Mouse (Mus musculus): ENCODE results near the gene Asxl1. TPM values are rescaled to one million over a fixed set of nuclear protein-coding genes. Genes with fewer than 3 reads are reported as not detected.

Asxl1 gene
- polyA plus RNA-seq (2014; fragmentation: Nextera tagmentation; extraction: Ambion mirVana): 19.6 TPM in 2 replicates

GRCm38 (mm10) chr2:153345454-153346220 is at the start of gene Asxl1:
TSS of gene Asxl1 (plus strand) at chr2:153345829.
- DNase-seq (ENCODE audit: low spot score, missing footprints) (peak; percentile 98), ATAC-seq (ENCODE audit: low FRiP score) (peak; percentile 98)
- H3K9me3 ChIP-seq (ENCODE audit: control insufficient read depth, low read length): no peaks in the 10 kb centered on the region
- peak within 1 kb of the TSS; percentile 91 for H3K9ac ChIP-seq (ENCODE audit: low read length)
- peak within 1 kb of the TSS; percentile 91 for H3K27ac ChIP-seq (ENCODE audit: low read depth, low read length)
- no peaks in the 10 kb centered on the region for H3K36me3 ChIP-seq (ENCODE audit: control insufficient read depth, insufficient read depth, low read length)
- peak within 1 kb of the TSS; percentile 75 for H3K4me2 ChIP-seq
- peaks cover 26% of the 10 kb centered on the region for H3K4me1 ChIP-seq (ENCODE audit: control insufficient read depth, insufficient read depth, low read length)
- under 1% methylated on average over 79 of the region's 79 CpGs for WGBS
- H3K4me3 ChIP-seq (ENCODE audit: low read depth, low read length): peak within 1 kb of the TSS; percentile 96
- no peaks in the 10 kb centered on the region for H3K27me3 ChIP-seq (ENCODE audit: control insufficient read depth, insufficient read depth, low read length)

GRCm38 (mm10) chr2:153297771-153298170 is 47.9 kb upstream of the Asxl1 start:
- H3K36me3 ChIP-seq (ENCODE audit: control insufficient read depth, insufficient read depth, low read length): no peaks in the 10 kb centered on the region; the same call in 1 of the 2 replicates
- H3K4me2 ChIP-seq: no peak overlapping the region
- H3K4me1 ChIP-seq (ENCODE audit: control insufficient read depth, insufficient read depth, low read length): no peaks in the 10 kb centered on the region
- H3K9me3 ChIP-seq (ENCODE audit: control insufficient read depth, low read length): no peaks in the 10 kb centered on the region
- H3K27me3 ChIP-seq (ENCODE audit: control insufficient read depth, insufficient read depth, low read length): no peaks in the 10 kb centered on the region
- ATAC-seq (ENCODE audit: low FRiP score) (no peak), DNase-seq (ENCODE audit: low spot score, missing footprints) (no peak)
- no peak overlapping the region for H3K4me3 ChIP-seq (ENCODE audit: low read depth, low read length)
- H3K9ac ChIP-seq (ENCODE audit: low read length): no peak overlapping the region
- H3K27ac ChIP-seq (ENCODE audit: low read depth, low read length): no peak overlapping the region
- 91% methylated on average over 4 of the region's 4 CpGs for WGBS

GRCm38 (mm10) chr2:153298460-153298859 is 47.2 kb upstream of the Asxl1 start:
- Histone ChIP-seq H3K27me3 (ENCODE audit: control insufficient read depth, insufficient read depth, low read length) (no peaks in the 10 kb centered on the region), H3K4me1 (ENCODE audit: control insufficient read depth, insufficient read depth, low read length) (no peaks in the 10 kb centered on the region), H3K27ac (ENCODE audit: low read depth, low read length) (no peak overlapping the region), H3K9me3 (ENCODE audit: control insufficient read depth, low read length) (no peaks in the 10 kb centered on the region), H3K4me3 (ENCODE audit: low read depth, low read length) (no peak overlapping the region), H3K4me2 (no peak overlapping the region), H3K9ac (ENCODE audit: low read length) (no peak overlapping the region), H3K36me3 (ENCODE audit: control insufficient read depth, insufficient read depth, low read length) (no peaks in the 10 kb centered on the region; the same call in 1 of the 2 replicates)
- WGBS: 76% methylated on average over 4 of the region's 4 CpGs
- DNase-seq (ENCODE audit: low spot score, missing footprints): no peak
- ATAC-seq (ENCODE audit: low FRiP score): no peak

- no peaks in the 10 kb centered on the region for H3K4me1 ChIP-seq (ENCODE audit: control insufficient read depth, insufficient read depth, low read length)
- no peaks in the 10 kb centered on the region for H3K9me3 ChIP-seq (ENCODE audit: control insufficient read depth, low read length)
- 76% methylated on average over 4 of the region's 4 CpGs for WGBS
- no peak overlapping the region for H3K27ac ChIP-seq (ENCODE audit: low read depth, low read length)
- H3K36me3 ChIP-seq (ENCODE audit: control insufficient read depth, insufficient read depth, low read length): no peaks in the 10 kb centered on the region; the same call in 1 of the 2 replicates
- DNase-seq (ENCODE audit: low spot score, missing footprints) (no peak), ATAC-seq (ENCODE audit: low FRiP score) (no peak)
- H3K27me3 ChIP-seq (ENCODE audit: control insufficient read depth, insufficient read depth, low read length): no peaks in the 10 kb centered on the region
- no peak overlapping the region for H3K4me2 ChIP-seq
- H3K4me3 ChIP-seq (ENCODE audit: low read depth, low read length): no peak overlapping the region
- no peak overlapping the region for H3K9ac ChIP-seq (ENCODE audit: low read length)
Observed at GRCm38 (mm10) chr2:153298863-153299262, 46.8 kb upstream of the Asxl1 start.

GRCm38 (mm10) chr2:153301123-153301522 is 44.5 kb upstream of the Asxl1 start:
- no peak overlapping the region for H3K9ac ChIP-seq (ENCODE audit: low read length)
- H3K36me3 ChIP-seq (ENCODE audit: control insufficient read depth, insufficient read depth, low read length): no peaks in the 10 kb centered on the region; the same call in 1 of the 2 replicates
- H3K4me2 ChIP-seq: no peak overlapping the region
- no peaks in the 10 kb centered on the region for H3K4me1 ChIP-seq (ENCODE audit: control insufficient read depth, insufficient read depth, low read length)
- DNase-seq (ENCODE audit: low spot score, missing footprints) (no peak), ATAC-seq (ENCODE audit: low FRiP score) (no peak)
- 89% methylated on average over 5 of the region's 5 CpGs for WGBS
- H3K4me3 ChIP-seq (ENCODE audit: low read depth, low read length): no peak overlapping the region
- H3K27me3 ChIP-seq (ENCODE audit: control insufficient read depth, insufficient read depth, low read length): no peaks in the 10 kb centered on the region
- no peak overlapping the region for H3K27ac ChIP-seq (ENCODE audit: low read depth, low read length)
- no peaks in the 10 kb centered on the region for H3K9me3 ChIP-seq (ENCODE audit: control insufficient read depth, low read length)

GRCm38 (mm10) chr2:153305240-153305639 is 40.4 kb upstream of the Asxl1 start:
- 87% methylated on average over 6 of the region's 6 CpGs for WGBS
- no peak overlapping the region for H3K27ac ChIP-seq (ENCODE audit: low read depth, low read length)
- no peak for DNase-seq (ENCODE audit: low spot score, missing footprints)
- H3K4me2 ChIP-seq: no peak overlapping the region
- H3K4me3 ChIP-seq (ENCODE audit: low read depth, low read length): no peak overlapping the region
- H3K9me3 ChIP-seq (ENCODE audit: control insufficient read depth, low read length): no peaks in the 10 kb centered on the region
- H3K27me3 ChIP-seq (ENCODE audit: control insufficient read depth, insufficient read depth, low read length): no peaks in the 10 kb centered on the region
- ATAC-seq (ENCODE audit: low FRiP score): no peak
- no peaks in the 10 kb centered on the region for H3K36me3 ChIP-seq (ENCODE audit: control insufficient read depth, insufficient read depth, low read length)
- no peaks in the 10 kb centered on the region for H3K4me1 ChIP-seq (ENCODE audit: control insufficient read depth, insufficient read depth, low read length)
- no peak overlapping the region for H3K9ac ChIP-seq (ENCODE audit: low read length)

GRCm38 (mm10) chr2:153308586-153308985 is 37.0 kb upstream of the Asxl1 start:
- Histone ChIP-seq H3K4me2 (no peak overlapping the region), H3K9ac (ENCODE audit: low read length) (no peak overlapping the region), H3K36me3 (ENCODE audit: control insufficient read depth, insufficient read depth, low read length) (no peaks in the 10 kb centered on the region), H3K27ac (ENCODE audit: low read depth, low read length) (no peak overlapping the region), H3K9me3 (ENCODE audit: control insufficient read depth, low read length) (no peaks in the 10 kb centered on the region), H3K4me3 (ENCODE audit: low read depth, low read length) (no peak overlapping the region), H3K4me1 (ENCODE audit: control insufficient read depth, insufficient read depth, low read length) (no peaks in the 10 kb centered on the region), H3K27me3 (ENCODE audit: control insufficient read depth, insufficient read depth, low read length) (no peaks in the 10 kb centered on the region)
- DNase-seq (ENCODE audit: low spot score, missing footprints) (no peak), ATAC-seq (ENCODE audit: low FRiP score) (no peak)
- 89% methylated on average over 7 of the region's 7 CpGs for WGBS

GRCm38 (mm10) chr2:153309106-153309505 is 36.5 kb upstream of the Asxl1 start:
- Histone ChIP-seq H3K36me3 (ENCODE audit: control insufficient read depth, insufficient read depth, low read length) (no peaks in the 10 kb centered on the region), H3K9me3 (ENCODE audit: control insufficient read depth, low read length) (no peaks in the 10 kb centered on the region), H3K4me2 (no peak overlapping the region), H3K4me1 (ENCODE audit: control insufficient read depth, insufficient read depth, low read length) (no peaks in the 10 kb centered on the region), H3K27me3 (ENCODE audit: control insufficient read depth, insufficient read depth, low read length) (no peaks in the 10 kb centered on the region), H3K4me3 (ENCODE audit: low read depth, low read length) (no peak overlapping the region), H3K9ac (ENCODE audit: low read length) (no peak overlapping the region), H3K27ac (ENCODE audit: low read depth, low read length) (no peak overlapping the region)
- 87% methylated on average over 8 of the region's 8 CpGs for WGBS
- ATAC-seq (ENCODE audit: low FRiP score): no peak
- DNase-seq (ENCODE audit: low spot score, missing footprints): no peak

- H3K27me3 ChIP-seq (ENCODE audit: control insufficient read depth, insufficient read depth, low read length): no peaks in the 10 kb centered on the region
- H3K4me2 ChIP-seq: no peak overlapping the region
- no peak overlapping the region for H3K27ac ChIP-seq (ENCODE audit: low read depth, low read length)
- H3K9me3 ChIP-seq (ENCODE audit: control insufficient read depth, low read length): no peaks in the 10 kb centered on the region
- H3K36me3 ChIP-seq (ENCODE audit: control insufficient read depth, insufficient read depth, low read length): no peaks in the 10 kb centered on the region
- 85% methylated on average over 6 of the region's 6 CpGs for WGBS
- H3K4me3 ChIP-seq (ENCODE audit: low read depth, low read length): no peak overlapping the region
- H3K9ac ChIP-seq (ENCODE audit: low read length): no peak overlapping the region
- ATAC-seq (ENCODE audit: low FRiP score): no peak
- H3K4me1 ChIP-seq (ENCODE audit: control insufficient read depth, insufficient read depth, low read length): no peaks in the 10 kb centered on the region
- no peak for DNase-seq (ENCODE audit: low spot score, missing footprints)
Observed at GRCm38 (mm10) chr2:153310228-153310627, 35.4 kb upstream of the Asxl1 start.
